Mouse (Mus musculus): ENCODE results near the gene Lmf2.

GRCm38 (mm10) chr15:89387127-89387526, 31.7 kb upstream of the Lmf2 start:
- TF ChIP-seq POLR2A (IDR thresholded peaks at IDR 0.05; ENCODE audit: borderline replicate concordance, extremely low read depth, insufficient read depth, insufficient read length, poor library complexity, severe bottlenecking) (no peak), CTCF (IDR thresholded peaks at IDR 0.05; ENCODE audit: borderline replicate concordance, extremely low read depth, insufficient read depth, insufficient read length) (no peak)

All from brain, embryonic 14.5 days (tissue).